Mouse (Mus musculus): ENCODE data around the gene Aco2.
"Not testable (repeated sequence)": the region's sequence is repeated elsewhere in the genome, so short reads cannot be mapped to it uniquely, and the experiment has no call there.

Gene Aco2

GRCm38 (mm10) chr15:81882348-81882747 is 10.2 kb downstream of the Aco2 start:
- no peak for DNase-seq

- DNase-seq: no peak
Measured at GRCm38 (mm10) chr15:81885418-81885934, 13.4 kb downstream of the Aco2 start.

- DNase-seq: no peak
Measured at GRCm38 (mm10) chr15:81886795-81887550, 14.9 kb downstream of the Aco2 start.

- no peak for DNase-seq
Measured at GRCm38 (mm10) chr15:81889175-81889574, 17.1 kb downstream of the Aco2 start.

DNA sequence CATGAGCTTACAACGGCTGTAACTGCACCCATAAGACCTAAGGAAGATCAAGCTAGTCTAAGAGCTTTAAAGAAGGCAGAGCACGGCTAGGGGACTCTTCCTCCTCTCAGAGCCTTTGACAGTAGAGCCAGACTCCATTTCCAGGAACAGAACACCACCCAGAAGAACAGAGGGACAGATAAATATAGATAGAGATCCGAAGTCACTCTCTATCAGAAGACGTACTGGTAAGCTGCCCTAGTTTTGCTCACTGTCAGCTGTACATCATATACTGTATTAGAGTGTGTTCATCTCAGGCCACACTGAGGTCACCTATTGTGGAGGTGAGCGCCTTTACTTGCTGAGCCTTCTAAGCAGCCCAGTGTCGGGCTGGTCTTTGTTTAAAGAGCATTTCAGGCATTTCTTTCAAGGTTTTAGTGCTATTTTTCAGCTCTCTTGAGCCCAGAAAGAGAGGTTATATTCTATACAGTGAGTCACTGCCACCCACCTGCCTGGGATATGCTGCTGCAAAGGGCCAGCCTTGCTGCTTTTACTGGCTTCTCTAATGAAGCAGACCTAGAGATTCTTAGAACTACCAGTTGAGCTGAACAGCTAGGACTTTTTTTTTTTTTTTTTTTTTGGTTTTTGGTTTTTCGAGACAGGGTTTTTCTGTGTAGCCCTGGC is 19.2 kb downstream of the Aco2 start:
- no peak for DNase-seq

- DNase-seq: no peak
Measured at GRCm38 (mm10) chr15:81891822-81892580, 19.9 kb downstream of the Aco2 start.

GRCm38 (mm10) chr15:81894002-81894401 is 21.9 kb downstream of the Aco2 start:
- DNase-seq: no peak

DNA sequence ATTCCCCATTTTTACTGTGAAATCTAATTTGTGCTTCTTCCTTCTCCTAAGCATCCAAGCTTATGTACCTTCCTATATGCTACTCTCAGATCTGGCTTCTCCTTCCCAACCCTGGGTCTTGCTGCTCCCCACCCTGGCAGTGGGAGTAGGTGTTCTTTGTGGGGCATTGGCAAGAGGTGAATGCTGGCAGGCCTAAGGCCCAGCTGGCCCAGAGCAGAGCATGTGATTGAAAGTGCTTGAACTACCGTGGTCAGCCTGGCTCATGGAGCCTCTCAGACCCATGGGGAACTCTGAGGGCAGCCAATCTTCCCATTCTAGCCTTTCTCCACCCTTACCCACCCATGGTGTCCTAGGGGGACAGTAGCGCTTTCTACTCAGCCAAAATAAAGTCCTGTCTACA is 24.3 kb downstream of the Aco2 start:
- no peak for DNase-seq

- no peak for DNase-seq
Measured at GRCm38 (mm10) chr15:81897607-81898285, 25.6 kb downstream of the Aco2 start.

DNA sequence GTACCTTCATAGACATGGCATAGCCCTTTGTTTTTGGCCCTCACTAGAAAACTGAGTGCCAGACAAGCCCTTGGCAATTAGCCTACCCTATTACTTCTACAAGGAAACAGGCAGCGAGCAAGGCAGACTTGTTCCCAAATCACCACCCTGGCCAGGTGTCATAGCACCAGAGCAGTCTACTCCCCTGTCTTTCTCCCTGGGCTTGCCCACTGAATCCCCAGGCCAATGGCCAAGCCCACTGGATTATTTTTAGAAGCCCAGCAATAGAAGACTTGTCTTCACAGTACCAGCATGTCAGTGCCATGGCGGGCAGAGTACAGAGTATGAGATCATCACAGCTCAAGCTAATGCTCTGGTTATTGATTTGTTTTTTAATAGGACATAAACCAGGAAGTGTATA is 26.6 kb downstream of the Aco2 start:
- DNase-seq: no peak

- DNase-seq: peak; percentile 76
Measured at GRCm38 (mm10) chr15:81904939-81905338, 32.8 kb downstream of the Aco2 start.

GRCm38 (mm10) chr15:81907953-81908352 is 35.8 kb downstream of the Aco2 start:
- no peak for DNase-seq

DNA sequence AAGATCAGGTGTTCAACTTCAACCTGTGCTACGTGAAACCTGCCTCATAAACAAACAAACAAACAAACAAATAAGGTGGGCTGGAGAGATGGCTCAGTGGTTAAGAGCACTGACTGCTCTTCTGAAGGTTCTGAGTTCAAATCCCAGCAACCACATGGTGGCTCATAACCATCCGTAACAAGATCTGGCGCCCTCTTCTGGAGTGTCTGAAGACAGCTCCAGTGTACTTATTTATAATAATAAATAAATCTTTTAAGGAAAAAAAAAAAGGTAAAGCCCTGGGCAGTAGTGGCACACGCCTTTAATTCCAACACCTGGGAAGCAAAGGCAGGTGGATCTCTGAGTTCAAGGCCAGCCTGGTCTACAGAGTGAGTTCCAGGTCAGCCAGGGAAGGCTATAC is 36.7 kb downstream of the Aco2 start:
- not testable (repeated sequence) for DNase-seq

DNA sequence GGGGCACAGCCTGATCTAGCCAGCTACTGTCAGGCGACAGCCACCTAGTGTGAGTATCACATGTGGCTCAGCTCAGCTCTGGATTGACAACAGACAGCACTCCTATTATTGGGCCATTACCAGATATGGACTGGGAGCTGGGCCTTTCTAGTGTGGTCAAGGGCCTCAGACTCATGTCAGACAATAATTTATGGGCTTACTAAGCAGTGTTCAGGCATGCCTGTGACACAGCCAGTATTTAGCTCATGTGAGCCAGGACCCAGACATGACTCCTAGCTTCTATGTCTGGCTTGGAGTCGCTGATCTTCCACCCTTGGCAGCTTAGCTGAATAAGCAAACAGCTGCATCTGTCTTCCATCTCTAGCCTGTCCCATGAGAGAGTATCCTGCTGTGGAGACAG is 40.4 kb downstream of the Aco2 start:
- DNase-seq: no peak

DNA sequence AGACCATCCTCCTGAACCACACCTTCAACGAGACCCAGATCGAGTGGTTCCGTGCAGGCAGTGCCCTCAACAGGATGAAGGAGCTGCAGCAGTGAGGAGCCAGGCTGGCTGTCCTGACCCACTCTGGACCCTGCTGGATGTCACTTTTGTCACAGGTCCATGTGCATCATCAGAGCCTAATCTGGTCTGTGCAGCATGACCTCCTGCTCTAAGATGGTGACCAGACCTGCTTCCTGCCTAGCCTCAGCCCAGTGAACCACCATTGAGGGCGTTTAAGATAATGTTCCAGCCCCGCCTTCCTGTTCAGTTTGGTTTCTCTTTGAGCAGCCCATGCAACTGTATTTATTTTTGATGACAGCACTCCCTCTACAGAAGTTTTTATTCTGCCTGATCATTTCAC is 42.6 kb downstream of the Aco2 start:
- DNase-seq: no peak

DNA sequence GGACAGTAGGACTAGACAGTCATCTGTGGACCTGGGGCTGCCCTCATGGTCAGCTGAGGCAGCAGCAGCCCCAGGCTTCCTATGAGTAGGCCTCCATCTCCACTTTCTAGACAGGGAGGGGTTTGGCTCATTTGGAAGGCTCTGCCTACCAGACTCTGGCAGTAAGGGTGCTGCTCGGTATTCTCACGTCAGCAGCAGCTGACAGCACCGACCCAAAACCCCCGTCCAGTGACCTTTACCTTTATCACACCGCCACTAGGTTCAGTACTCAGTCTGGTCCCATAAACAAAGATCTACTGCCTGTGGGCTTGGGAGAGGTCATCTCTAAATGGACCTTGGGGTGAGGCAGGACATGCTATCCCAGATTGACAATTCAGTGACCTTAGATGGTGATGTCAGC is 43.6 kb downstream of the Aco2 start:
- no peak for DNase-seq

- DNase-seq: no peak
Measured at GRCm38 (mm10) chr15:81917201-81917600, 45.1 kb downstream of the Aco2 start.

GRCm38 (mm10) chr15:81917621-81918463 is 45.7 kb downstream of the Aco2 start:
- DNase-seq: peak; percentile 76

GRCm38 (mm10) chr15:81919062-81919461 is 47.0 kb downstream of the Aco2 start:
- no peak for DNase-seq

DNA sequence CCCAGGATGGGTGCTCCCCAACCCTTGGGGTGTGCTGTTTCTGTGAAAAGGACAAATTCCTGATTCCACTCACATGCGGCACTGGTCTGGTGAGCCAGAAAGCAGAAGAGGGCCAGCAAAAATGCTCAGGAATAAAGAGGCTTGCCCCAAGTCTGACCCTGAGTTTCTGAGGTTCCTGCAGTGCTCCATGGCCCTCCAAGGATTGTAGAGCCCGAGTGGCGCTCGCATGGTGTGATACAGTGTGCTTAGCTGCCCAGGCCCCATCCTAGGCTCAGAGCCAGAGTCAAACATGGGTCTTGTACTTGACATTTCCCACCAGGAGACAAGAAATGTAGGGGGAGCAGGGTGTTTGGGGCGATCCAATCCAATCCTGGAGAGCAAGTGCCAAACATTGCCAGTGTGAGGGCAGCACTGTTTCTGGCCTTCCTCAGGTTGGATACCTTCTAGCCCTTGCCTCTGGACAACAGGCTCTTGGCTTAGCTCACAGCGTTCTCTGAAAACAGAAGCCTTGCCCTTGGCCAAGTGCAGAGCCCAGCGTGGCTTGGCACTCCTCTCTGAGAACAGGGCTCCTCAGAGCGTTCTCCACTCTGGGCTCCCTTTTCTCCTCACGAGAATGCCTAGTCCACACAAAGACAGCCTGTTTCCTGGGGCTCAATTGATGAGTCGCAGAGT is 48.6 kb downstream of the Aco2 start:
- no peak for DNase-seq

- DNase-seq: no peak
Measured at GRCm38 (mm10) chr15:81921255-81921654, 49.1 kb downstream of the Aco2 start.
